Mouse (Mus musculus) cerebellum, adult 9-11 months (tissue): ENCODE measurements around the gene Sdr42e1.

Experiments
- DNase-seq: peaks from one replicate; pipeline ENCODE4 v3.0.0; 2022

The Sdr42e1 gene

GRCm38 (mm10) chr8:117658990-117659389 is 14.5 kb downstream of the Sdr42e1 start:
- DNase-seq, result no peak

- DNase-seq, result no peak
These were observed 21.2 kb downstream of the Sdr42e1 start for GRCm38 (mm10) chr8:117652318-117652717.

- DNase-seq, result no peak
These were observed 27.0 kb downstream of the Sdr42e1 start for GRCm38 (mm10) chr8:117646440-117646839.

- no peak for DNase-seq
These were observed 27.5 kb downstream of the Sdr42e1 start for GRCm38 (mm10) chr8:117646020-117646419.

- no peak for DNase-seq
These were observed 28.0 kb downstream of the Sdr42e1 start for GRCm38 (mm10) chr8:117645486-117645885.

GRCm38 (mm10) chr8:117639631-117640030 is 33.9 kb downstream of the Sdr42e1 start:
- DNase-seq, result no peak

- DNase-seq, result no peak
These were observed 36.0 kb downstream of the Sdr42e1 start for GRCm38 (mm10) chr8:117637462-117637861.

- DNase-seq, result no peak
These were observed 39.1 kb downstream of the Sdr42e1 start for GRCm38 (mm10) chr8:117634406-117634805.

GRCm38 (mm10) chr8:117632532-117632931 is 41.0 kb downstream of the Sdr42e1 start:
- DNase-seq, result no peak

GRCm38 (mm10) chr8:117627096-117627495 is 46.4 kb downstream of the Sdr42e1 start:
- DNase-seq, result no peak

GRCm38 (mm10) chr8:117626040-117626838 is 47.2 kb downstream of the Sdr42e1 start:
- peak; percentile 52 for DNase-seq

GRCm38 (mm10) chr8:117612861-117613260 is 60.6 kb downstream of the Sdr42e1 start:
- no peak for DNase-seq
